Mouse (Mus musculus) bone marrow, adult 2 months (tissue): ENCODE results near the gene Tmem9b.

Experiments
- CTCF ChIP-seq: fragments of 200-500 bp; IDR thresholded peaks from 2 replicates; pipeline ENCODE4 v1.5.1; 2011; ENCODE audit warnings: low read length, control low read depth; ENCODE audit not compliant: control insufficient read depth, insufficient read depth
- POLR2A ChIP-seq: fragments of 200-500 bp; IDR thresholded peaks from 2 replicates; pipeline ENCODE4 v1.6.1; 2011; ENCODE audit warnings: low read depth, mild to moderate bottlenecking, control low read depth, low read length, borderline replicate concordance; ENCODE audit not compliant: control insufficient read depth

DNA sequence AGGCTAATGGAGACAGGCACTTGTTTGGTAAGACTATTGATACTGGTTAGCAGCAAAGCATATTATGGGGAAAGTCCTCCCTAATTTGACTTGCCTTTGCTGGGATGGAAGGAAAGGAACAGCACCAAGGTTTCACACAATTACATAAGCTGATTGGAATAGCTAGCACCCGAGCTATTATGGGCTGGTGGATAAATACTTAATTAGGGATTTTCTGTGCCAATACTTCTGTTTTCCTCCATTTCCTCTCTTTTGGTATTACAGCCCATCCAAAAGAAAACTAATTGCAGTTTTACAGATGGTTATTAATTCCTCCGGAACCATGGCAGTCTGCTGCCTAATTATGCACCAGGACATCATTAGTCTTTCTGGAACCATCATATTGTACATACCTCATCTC is 11.3 kb upstream of the Tmem9b start:
- TF ChIP-seq CTCF (no peak), POLR2A (no peak)
